Mouse (Mus musculus): ENCODE measurements around the gene Cd160. TPM values are rescaled to one million over a fixed set of nuclear protein-coding genes. Genes with fewer than 3 reads are reported as not detected.

Gene Cd160
- total RNA-seq, 2 experiments from 2014 or later, result not detected

- no peak for DNase-seq
Measured at GRCm38 (mm10) chr3:96828308-96828864, 765 bp downstream of the Cd160 start.

- DNase-seq, result no peak
Measured at GRCm38 (mm10) chr3:96825261-96825660, 3.9 kb downstream of the Cd160 start.

DNA sequence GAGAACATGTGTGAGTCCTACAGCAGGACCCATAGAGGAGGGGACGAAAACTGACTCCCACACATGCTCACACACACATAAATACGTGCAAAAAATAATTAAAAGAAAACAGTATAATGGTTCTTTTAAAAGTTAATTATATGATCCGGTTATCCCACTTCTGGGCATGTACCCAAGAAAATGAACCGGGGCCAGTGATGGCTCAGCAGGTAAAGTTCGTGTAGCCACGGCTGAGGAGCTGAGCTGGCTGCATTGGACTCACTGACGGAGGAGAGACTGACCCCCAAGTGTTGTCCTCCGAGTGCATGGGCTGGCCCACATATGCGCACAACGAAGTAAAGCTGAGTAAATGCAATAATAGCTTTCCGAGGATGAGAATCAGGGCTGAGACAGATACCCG is 4.5 kb downstream of the Cd160 start:
- DNase-seq, result no peak

DNA sequence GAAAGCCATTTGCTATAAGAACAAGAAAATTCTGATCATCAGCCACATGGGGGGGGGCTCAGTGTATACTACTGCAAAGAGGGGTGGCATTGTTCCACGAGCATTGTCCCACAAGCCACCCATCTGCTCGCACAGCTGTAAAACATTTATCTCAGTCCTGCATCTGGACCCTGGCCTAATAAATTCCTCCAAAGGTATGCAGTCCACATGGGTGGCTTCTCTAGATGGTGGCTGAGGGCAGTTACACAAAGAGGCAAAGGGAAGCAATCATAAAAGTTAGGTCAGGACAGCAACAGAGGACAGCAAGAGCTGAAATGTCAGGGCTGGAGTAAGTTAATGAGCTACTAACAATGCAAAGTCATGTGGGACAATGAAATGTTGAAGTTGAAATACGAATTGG is 5.5 kb downstream of the Cd160 start:
- DNase-seq, result no peak

- no peak for DNase-seq
Measured at GRCm38 (mm10) chr3:96821581-96821980, 7.6 kb downstream of the Cd160 start.

GRCm38 (mm10) chr3:96820116-96820915 is 8.8 kb downstream of the Cd160 start:
- DNase-seq, result no peak

DNA sequence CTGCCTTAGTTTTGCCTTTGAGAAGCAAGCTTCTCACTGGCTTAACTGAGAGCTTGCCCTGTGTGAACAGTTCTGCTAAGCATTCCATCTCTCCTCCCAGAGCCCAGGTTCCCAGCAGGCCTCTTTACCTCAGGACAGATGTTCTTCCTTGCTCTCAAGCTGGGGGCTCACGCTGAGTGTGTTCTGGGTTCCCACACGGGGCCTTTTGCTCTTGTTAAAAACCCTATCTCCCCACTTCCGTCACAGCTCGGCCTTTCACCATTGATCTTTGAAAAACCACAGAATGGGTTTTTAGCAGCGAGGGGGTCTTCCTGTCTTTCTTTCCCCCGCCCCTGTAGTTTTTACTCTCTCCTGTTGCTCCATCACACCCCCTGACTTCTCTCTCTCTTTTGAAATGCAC is 14.8 kb downstream of the Cd160 start:
- DNase-seq, result no peak

- DNase-seq, result no peak
Measured at GRCm38 (mm10) chr3:96813591-96814244, 15.4 kb downstream of the Cd160 start.

DNA sequence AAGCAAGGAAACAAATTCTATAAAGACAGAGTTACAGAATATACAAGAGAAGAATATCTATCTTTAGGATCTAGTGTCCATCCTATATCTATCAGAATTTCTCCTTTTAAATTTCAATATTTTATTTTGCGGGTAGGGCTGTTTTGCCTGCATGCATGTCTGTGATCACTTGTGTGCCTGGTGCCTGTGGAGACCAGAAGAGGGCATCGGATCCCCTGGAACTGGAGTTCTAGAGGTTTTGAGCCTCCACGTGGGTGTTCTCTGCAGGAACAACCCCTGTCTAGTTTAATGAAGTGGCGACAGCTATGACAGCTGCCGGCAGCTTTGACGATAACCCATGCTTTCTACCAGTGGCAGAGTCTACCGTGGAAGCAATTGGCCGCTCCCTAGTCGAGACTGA is 16.0 kb downstream of the Cd160 start:
- DNase-seq, result peak; percentile 61

DNA sequence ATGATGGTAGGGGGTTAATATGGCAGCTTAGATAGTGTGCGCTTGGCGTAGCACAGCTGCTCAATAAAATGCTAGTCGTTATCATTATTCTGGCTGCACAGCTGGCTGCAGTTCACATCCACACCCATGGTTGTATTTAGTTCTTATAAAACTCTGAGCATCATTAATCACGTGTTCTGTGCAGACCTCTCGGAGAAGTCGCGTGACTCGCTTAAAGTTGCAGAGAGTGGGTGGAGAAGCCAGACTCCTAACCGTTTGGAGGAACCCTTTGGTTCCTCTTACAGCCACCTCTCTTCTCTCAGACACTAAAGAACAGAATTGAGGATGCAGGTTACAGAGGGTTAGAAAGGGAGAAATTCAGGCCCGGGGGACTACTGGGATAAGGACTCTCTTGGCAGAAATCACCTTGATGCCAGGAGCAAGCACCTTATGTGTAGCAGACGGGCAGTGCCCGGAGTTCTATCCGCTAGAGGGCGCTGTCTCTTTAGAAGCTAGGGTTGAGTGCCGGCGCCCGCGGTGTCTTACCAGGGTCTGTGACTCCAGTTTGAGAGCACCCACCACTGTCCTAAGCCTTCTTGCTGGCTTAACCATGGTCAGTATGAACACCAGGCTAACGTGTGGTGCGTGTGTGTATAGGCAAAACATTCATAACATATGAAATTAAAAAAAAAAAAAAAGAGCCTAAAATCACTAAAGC is 16.6 kb downstream of the Cd160 start:
- DNase-seq, result peak; percentile 88

DNA sequence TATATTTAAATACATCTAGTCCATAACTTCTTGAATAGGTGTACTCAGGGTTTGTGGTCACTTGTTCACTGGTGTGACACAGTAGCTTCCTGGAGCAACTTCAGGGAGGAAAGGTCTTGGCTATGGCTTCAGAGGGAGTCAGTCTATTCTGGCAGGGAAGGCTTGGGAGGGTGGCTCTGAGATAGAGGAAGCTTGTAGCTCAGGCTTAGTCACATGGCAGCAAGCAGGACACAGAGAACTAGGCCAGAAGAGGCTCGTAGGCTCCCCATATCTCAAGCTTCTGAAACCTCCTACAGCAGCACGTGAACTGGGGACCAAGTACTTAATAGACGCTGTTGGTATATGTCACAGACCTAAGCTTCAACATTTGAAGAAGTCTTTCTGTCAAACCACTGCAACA is 17.9 kb downstream of the Cd160 start:
- DNase-seq, result no peak

DNA sequence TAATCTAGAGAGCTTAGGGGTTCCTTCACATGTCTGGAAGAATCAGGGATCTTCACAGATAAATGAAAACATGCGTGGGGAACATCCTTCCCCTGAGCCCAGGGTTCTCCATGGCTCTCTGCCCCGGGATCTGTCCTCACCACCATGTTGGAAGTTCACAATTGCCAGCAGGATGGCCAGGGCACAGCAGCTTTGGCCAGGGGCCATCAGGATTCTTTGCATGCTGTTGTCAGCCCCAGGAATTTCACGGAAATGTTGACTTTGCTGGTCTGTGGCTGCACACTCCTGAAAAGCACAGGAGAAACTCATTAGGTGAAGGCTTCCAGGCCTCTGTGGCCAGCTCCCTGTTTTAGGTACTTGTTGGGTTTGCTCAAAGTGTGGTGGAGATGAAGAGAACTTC is 20.5 kb downstream of the Cd160 start:
- peak; percentile 20 for DNase-seq

- DNase-seq, result no peak
Measured at GRCm38 (mm10) chr3:96808136-96808535, 21.0 kb downstream of the Cd160 start.

- no peak for DNase-seq
Measured at GRCm38 (mm10) chr3:96802214-96802613, 26.9 kb downstream of the Cd160 start.

DNA sequence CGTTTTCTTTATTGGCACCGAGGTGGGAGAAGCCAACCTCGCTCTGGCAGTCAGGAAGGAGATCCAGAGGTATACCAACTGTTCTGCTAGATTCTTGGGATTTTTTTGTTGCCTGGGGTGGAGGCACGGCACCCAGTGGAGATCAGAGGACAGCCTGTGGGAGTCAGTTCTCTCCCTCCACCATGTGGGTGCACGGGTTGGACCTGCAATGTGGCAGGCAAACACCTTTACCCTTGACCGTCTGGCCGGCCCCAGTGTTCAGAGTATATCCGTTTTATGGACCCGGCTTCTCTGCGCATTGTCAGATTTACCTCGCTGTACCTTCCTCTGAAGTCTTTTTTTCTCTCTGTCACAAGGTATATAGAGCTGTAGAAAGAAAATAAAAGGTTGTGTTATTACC is 28.9 kb downstream of the Cd160 start:
- no peak for DNase-seq

DNA sequence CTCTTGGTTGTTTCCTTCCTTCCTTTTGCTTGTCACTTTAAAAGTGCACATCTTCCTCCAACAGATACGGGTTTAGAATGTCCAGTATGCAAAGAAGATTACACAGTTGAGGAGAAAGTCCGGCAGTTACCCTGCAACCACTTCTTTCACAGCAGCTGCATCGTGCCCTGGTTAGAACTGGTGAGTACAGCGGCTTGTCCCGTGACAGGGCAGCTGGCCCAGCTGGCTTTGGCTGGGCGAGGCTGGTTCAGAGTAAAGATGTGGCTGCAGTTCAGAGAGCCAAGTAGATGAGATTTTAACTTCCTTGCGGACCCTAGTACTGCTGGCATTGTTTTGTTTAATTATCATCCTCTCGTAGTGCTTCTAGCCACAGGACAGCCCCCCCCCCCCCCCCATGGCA is 40.6 kb downstream of the Cd160 start:
- no peak for DNase-seq

DNA sequence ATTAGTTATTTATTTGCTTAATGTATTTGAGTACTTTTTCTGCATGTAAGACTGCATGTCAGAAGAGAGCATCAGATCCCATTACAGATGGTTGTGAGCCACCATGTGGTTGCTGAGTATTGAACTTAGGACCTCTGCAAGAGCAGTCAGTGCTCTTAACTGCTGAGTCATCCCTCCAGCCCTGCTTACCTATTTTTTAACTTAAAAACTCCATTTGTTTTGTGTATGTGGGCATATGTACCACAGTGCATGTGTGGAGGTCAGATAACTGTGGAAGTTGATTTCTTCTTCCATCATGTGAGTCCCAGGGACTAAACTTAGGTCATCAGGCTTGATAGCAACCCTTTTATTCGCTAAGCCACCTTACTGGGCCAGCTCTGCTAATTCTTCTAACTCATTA is 41.4 kb downstream of the Cd160 start:
- DNase-seq, result no peak

DNA sequence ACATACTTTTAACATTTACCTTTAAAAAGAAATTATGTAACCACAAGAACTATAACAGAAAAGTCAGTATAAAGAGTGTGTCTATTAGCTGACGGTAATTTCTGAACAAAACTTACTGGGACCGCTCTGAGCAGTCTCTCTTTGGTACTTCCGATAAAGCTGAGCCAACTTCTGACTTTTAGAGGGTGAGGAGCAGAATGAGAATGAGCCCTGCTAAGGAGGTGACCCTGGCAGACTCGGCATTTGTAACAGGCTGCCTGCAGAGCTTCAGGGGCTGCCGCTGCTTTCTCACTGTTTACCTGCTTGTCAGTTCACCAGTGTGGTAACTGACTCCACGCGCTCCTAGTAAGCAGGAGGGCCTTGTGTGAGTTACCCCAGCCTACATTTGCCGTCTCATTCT is 46.9 kb downstream of the Cd160 start:
- no peak for DNase-seq

- DNase-seq, result no peak
Measured at GRCm38 (mm10) chr3:96777120-96777519, 52.0 kb downstream of the Cd160 start.

GRCm38 (mm10) chr3:96772949-96773348 is 56.2 kb downstream of the Cd160 start:
- no peak for DNase-seq

DNA sequence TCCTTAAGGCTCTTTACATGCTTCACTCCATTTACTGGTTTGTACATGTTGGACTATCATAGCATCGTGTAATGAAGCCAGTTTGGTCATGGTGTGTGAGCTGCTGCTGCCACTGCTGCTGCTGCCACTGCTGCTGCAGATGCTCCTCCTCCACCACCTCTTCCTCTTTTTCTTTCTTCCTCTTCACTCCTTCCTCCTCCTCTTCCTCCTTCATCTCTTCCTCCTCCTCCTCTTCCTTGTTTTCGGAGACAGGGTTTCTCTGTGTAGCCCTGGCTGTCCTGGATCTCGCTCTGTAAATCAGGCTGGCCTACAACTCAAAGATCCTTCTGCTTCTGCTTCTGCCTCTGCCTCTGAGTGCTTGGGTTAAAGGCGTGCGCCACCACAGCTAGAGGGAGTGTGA is 59.2 kb downstream of the Cd160 start:
- no peak for DNase-seq

DNA sequence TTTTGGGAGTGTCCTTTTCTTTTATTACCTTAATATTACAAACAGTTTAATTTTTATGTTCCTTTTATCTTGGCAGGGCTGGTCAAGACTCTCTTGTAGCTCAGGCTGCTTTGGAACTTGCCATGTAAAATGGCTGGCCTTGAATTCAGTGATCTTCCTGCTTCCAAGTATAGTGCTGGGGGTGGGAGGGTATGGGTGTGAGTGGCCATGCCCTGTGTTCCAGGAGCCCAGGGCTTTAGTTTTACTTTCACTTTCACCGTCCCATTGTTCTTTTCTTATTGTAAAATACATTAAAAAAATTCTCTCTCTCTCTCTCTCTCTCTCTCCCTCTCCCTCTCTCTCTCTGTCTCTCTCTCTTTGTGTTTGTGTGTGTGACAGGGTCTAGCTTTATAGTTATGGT is 64.6 kb downstream of the Cd160 start:
- DNase-seq, result no peak

GRCm38 (mm10) chr3:96759695-96760094 is 69.5 kb downstream of the Cd160 start:
- DNase-seq, result no peak
